Mouse (Mus musculus) thymus, adult 2 months (tissue): ENCODE data around the gene Wdr73.

Source experiments
- CTCF ChIP-seq: fragments of 200-500 bp; IDR thresholded peaks from 2 replicates; pipeline ENCODE4 v1.5.1; 2012; ENCODE audit warnings: mild to moderate bottlenecking, control low read depth, low read length, moderate library complexity, borderline replicate concordance; ENCODE audit not compliant: control insufficient read depth, poor library complexity, insufficient read depth; ENCODE audit errors: extremely low read depth
- POLR2A ChIP-seq: fragments of 200-500 bp; IDR thresholded peaks from 2 replicates; pipeline ENCODE4 v1.6.1; 2012; ENCODE audit warnings: mild to moderate bottlenecking, low read length, control low read depth, moderate library complexity; ENCODE audit not compliant: control insufficient read depth, poor library complexity, insufficient read depth; ENCODE audit errors: extremely low read depth

DNA sequence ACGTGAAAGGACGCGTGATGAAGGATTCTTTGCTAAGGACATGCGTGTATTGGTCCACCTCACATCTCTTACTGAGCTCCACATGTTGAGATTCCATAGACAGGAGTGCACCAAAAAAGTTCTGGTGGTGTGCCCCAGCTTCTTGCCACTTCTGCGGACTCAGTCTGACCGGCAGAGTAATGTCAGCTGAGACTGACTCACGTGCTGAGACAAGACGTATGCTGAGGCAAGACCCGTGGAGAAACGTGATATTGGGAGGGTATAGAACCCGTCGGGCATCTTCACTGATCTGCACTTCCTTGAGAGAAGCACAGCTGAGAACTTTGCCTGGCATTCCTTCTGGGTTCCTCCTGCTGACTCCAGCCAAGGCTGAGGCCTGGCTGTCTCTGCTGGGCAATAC, 56.4 kb downstream of the Wdr73 start:
- TF ChIP-seq CTCF (no peak), POLR2A (no peak)
